Mouse (Mus musculus): ENCODE measurements at regions not wholly inside any gene's neighbourhood (a gene's known extent, or its start where the extent isn't known, plus 50 kb on each side); places are given as distances from the start of the nearest gene placed in this dataset.

GRCm38 (mm10) chr1:23270910-23271822, 126.4 kb downstream of the Ogfrl1 start:
- TF ChIP-seq CTCF (IDR thresholded peaks at IDR 0.05; ENCODE audit: control insufficient read depth, insufficient read depth, insufficient read length) (no peak), MYOD1 (IDR thresholded peaks at IDR 0.05; ENCODE audit: control insufficient read depth, insufficient read length, low read depth) (no peak), MAX (IDR thresholded peaks at IDR 0.05) (no peak), MYOG (IDR thresholded peaks at IDR 0.05; ENCODE audit: control insufficient read depth, extremely low read depth, insufficient read length) (no peak), USF1 (IDR thresholded peaks at IDR 0.05; ENCODE audit: low read depth) (no peak)

Measured in C2C12 (cell line).